Comparison of ENCODE assay signal across 11 mouse cellular contexts in the genomic region with DNA sequence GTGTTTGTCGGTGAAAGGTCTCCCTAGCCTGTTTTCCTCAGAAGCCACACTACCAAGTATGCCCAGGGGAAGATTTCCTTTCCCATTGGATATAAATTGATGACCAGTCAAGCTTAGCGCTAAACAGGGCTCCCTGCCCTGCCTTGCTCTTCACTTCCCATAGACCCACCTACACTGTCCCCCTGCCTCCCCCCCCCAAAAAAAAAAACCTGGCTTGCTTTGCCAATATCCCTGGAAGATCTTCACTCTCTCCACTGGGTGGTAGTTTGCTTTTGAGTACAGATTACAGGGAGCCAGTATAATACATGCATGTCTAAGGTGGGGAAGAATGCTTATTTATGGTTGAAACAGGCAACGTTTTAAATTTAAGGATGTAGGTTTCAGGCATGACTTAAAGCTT. TPM values are rescaled to one million over a fixed set of nuclear protein-coding genes. Genes with fewer than 3 reads are reported as not detected.
A peak's percentile ranks its signal among the peaks of the same experiment; 100 is the strongest.
DNase-seq lines count a peak whose midpoint lies in the region; ATAC-seq and TF ChIP-seq lines count a peak whose summit lies in the region.
"Had no signal": no experiment of that assay in that cellular context is flagged by ENCODE, and none has a peak within 500 bp of the region (broad histone marks: within the 10 kb centered on the region; RNA-seq: fewer than 3 reads in every experiment).

No protein-coding gene starts in this region.

- H3K9me3 ChIP-seq in embryonic facial prominence, embryonic 14.5 days (ENCODE audit: control insufficient read depth, low read length): no peaks in the 10 kb centered on the region
- no peaks in the 10 kb centered on the region for H3K9me3 ChIP-seq in hindbrain, embryonic 12.5 days (replicated peaks)
- no peaks in the 10 kb centered on the region for H3K9me3 ChIP-seq in neural tube, embryonic 13.5 days

- peak overlapping the region; percentile 100; the same call in 1 of the 2 replicates for H3K27ac ChIP-seq in layer of hippocampus, adult 2 months
- no peak overlapping the region for H3K27ac ChIP-seq in embryonic facial prominence, embryonic 14.5 days (replicated peaks; ENCODE audit: low read depth, low read length)
- H3K27ac ChIP-seq in hindbrain, embryonic 12.5 days: peak overlapping the region; percentile 44; the same call in 1 of the 2 replicates
- peak overlapping the region; percentile 96; the same call in 1 of the 2 replicates for H3K27ac ChIP-seq in neural tube, embryonic 13.5 days (replicated peaks)

- H3K36me3 ChIP-seq in embryonic facial prominence, embryonic 14.5 days (ENCODE audit: control insufficient read depth, insufficient read depth, low read length): no peaks in the 10 kb centered on the region
- no peaks in the 10 kb centered on the region for H3K36me3 ChIP-seq in hindbrain, embryonic 12.5 days
- no peaks in the 10 kb centered on the region for H3K36me3 ChIP-seq in neural tube, embryonic 13.5 days

- H3K4me2 ChIP-seq in embryonic facial prominence, embryonic 14.5 days (ENCODE audit: low read depth, low read length): peak overlapping the region; percentile 82
- H3K4me2 ChIP-seq in hindbrain, embryonic 12.5 days (replicated peaks): peak overlapping the region; percentile 84
- peak overlapping the region; percentile 88 for H3K4me2 ChIP-seq in neural tube, embryonic 13.5 days

- H3K27me3 ChIP-seq in embryonic facial prominence, embryonic 14.5 days (replicated peaks; ENCODE audit: control insufficient read depth, insufficient read depth, low read length): peaks cover 23% of the 10 kb centered on the region
- H3K27me3 ChIP-seq in hindbrain, embryonic 12.5 days: peaks cover 15% of the 10 kb centered on the region; the same call in 1 of the 2 replicates
- no peaks in the 10 kb centered on the region for H3K27me3 ChIP-seq in neural tube, embryonic 13.5 days

- WGBS in embryonic facial prominence, embryonic 14.5 days: 16% methylated on average over 3 of the region's 3 CpGs
- WGBS in hindbrain, embryonic 12.5 days: 14% methylated on average over 3 of the region's 3 CpGs
- 9% methylated on average over 3 of the region's 3 CpGs for WGBS in neural tube, embryonic 13.5 days

- H3K4me1 ChIP-seq in embryonic facial prominence, embryonic 14.5 days (ENCODE audit: control insufficient read depth, insufficient read depth, low read length): peaks cover 5% of the 10 kb centered on the region; the same call in 1 of the 2 replicates
- peaks cover 12% of the 10 kb centered on the region; the same call in 1 of the 2 replicates for H3K4me1 ChIP-seq in hindbrain, embryonic 12.5 days
- peaks cover 31% of the 10 kb centered on the region for H3K4me1 ChIP-seq in neural tube, embryonic 13.5 days (replicated peaks)

- DNase-seq in layer of hippocampus, adult 2 months (ENCODE audit: low spot score in 2 of 2): no peak
- DNase-seq in layer of hippocampus, postnatal 36 days: no peak
- peak; percentile 9 for DNase-seq in embryonic facial prominence, embryonic 14.5 days (ENCODE audit: low spot score)
- DNase-seq in spleen, adult 12 weeks (ENCODE audit: low spot score): no peak
- DNase-seq in natural killer cell, adult 2 months (ENCODE audit: low spot score in 2 of 2): no peak
- DNase-seq: thymus, adult 2 months had no signal

- ATAC-seq in embryonic facial prominence, embryonic 14.5 days (ENCODE audit: low read depth): no peak
- no peak for ATAC-seq in hindbrain, embryonic 12.5 days (ENCODE audit: low FRiP score)
- ATAC-seq in neural tube, embryonic 13.5 days (ENCODE audit: low read depth): no peak
- ATAC-seq in monocyte, adult 5-6 weeks (replicated peaks; ENCODE audit: insufficient number of reproducible peaks, low FRiP score, low TSS enrichment, poor library complexity, severe bottlenecking): no peak
- ATAC-seq: Patski had no signal

- TF ChIP-seq CTCF in layer of hippocampus, adult 2 months (conservative IDR thresholded peaks at IDR 0.05): peak; percentile 46; the same call in 1 of the 2 replicates

- H3K4me3 ChIP-seq in layer of hippocampus, adult 2 months: peak overlapping the region; percentile 94
- peak overlapping the region; percentile 56 for H3K4me3 ChIP-seq in embryonic facial prominence, embryonic 14.5 days (ENCODE audit: low read depth, low read length)
- peak overlapping the region; percentile 66 for H3K4me3 ChIP-seq in hindbrain, embryonic 12.5 days
- H3K4me3 ChIP-seq in neural tube, embryonic 13.5 days: peak overlapping the region; percentile 76

- no peak overlapping the region for H3K9ac ChIP-seq in embryonic facial prominence, embryonic 14.5 days (ENCODE audit: low read depth, low read length)
- H3K9ac ChIP-seq in hindbrain, embryonic 12.5 days: peak overlapping the region; percentile 81
- peak overlapping the region; percentile 82 for H3K9ac ChIP-seq in neural tube, embryonic 13.5 days

RNA-seq across cellular contexts. Expression of gene Negr1, which starts 1.8 kb away (rescaled TPM):
- total RNA-seq in layer of hippocampus, adult 2 months (2021): 100 to 1,000 TPM; 137 to 142 TPM
- 100 to 1,000 TPM; 122 to 139 TPM for total RNA-seq in layer of hippocampus, postnatal 36 days (2021)
- 7.6 and 8.8 TPM in 2 replicates for polyA plus RNA-seq in embryonic facial prominence, embryonic 14.5 days (2014; fragmentation: Nextera tagmentation; extraction: Ambion mirVana)
- 15.4 and 17.8 TPM in 2 replicates for polyA plus RNA-seq in hindbrain, embryonic 12.5 days (2016; fragmentation: Nextera tagmentation; extraction: Ambion mirVana)
- polyA plus RNA-seq in neural tube, embryonic 13.5 days (2015; fragmentation: Nextera tagmentation; extraction: Ambion mirVana): 18.3 and 19.9 TPM in 2 replicates
- total RNA-seq in monocyte, adult 5-6 weeks (2017): not detected in 3 replicates
- total RNA-seq: common myeloid progenitor, adult 5-6 weeks had no signal

Comparison
In these comparisons a context has a peak if more than half of its experiments do, and no peak if none do; other contexts are left out.
1. RNA of gene Negr1, which starts 1.8 kb away (total RNA-seq): 137 to 142 TPM in layer of hippocampus, adult 2 months and 122 to 139 TPM in layer of hippocampus, postnatal 36 days; not detected in monocyte, adult 5-6 weeks; every median in the first group is over 100 times any median in the second.
2. Peak in every context shown above with its lines, with median percentiles within 50 percentile points of each other: H3K4me3 ChIP-seq and H3K4me2 ChIP-seq.